ENCODE assay signal across 12 mouse cellular contexts in genomic region chr13:35119782-35120181, GRCm38 (mm10).
A peak's percentile ranks its signal among the peaks of the same experiment; 100 is the strongest.
DNase-seq lines count a peak whose midpoint lies in the region; ATAC-seq and TF ChIP-seq lines count a peak whose summit lies in the region.
"Had no signal": no experiment of that assay in that cellular context is flagged by ENCODE, and none has a peak within 500 bp of the region (broad histone marks: within the 10 kb centered on the region; RNA-seq: fewer than 3 reads in every experiment).

No protein-coding gene starts in this region.

- H3K79me2 ChIP-seq in liver, adult 2 months (ENCODE audit: control insufficient read depth, insufficient read depth, low read length): no peaks in the 10 kb centered on the region

- H3K4me1 ChIP-seq in forebrain, postnatal 0 days (ENCODE audit: insufficient read depth): no peaks in the 10 kb centered on the region
- H3K4me1 ChIP-seq in forebrain, embryonic 11.5 days (replicated peaks; ENCODE audit: control insufficient read depth, insufficient read depth, low read length): no peaks in the 10 kb centered on the region
- H3K4me1 ChIP-seq in liver, adult 2 months (ENCODE audit: control insufficient read depth, insufficient read depth, low read length): no peaks in the 10 kb centered on the region
- no peaks in the 10 kb centered on the region for H3K4me1 ChIP-seq in liver, embryonic 11.5 days (replicated peaks; ENCODE audit: control insufficient read depth, insufficient read depth, low read length)
- H3K4me1 ChIP-seq: forebrain, embryonic 12.5 days had no signal

- peak; percentile 8 for DNase-seq in forebrain, postnatal 0 days
- DNase-seq in forebrain, embryonic 11.5 days (ENCODE audit: low spot score): no peak
- DNase-seq in liver, adult 2 months (ENCODE audit: extremely low read depth, low read depth, low spot score): peak; percentile 44
- no peak for DNase-seq in liver, embryonic 11.5 days (ENCODE audit: low spot score)
- DNase-seq in ES-CJ7 (ENCODE audit: low read depth, low spot score): peak; percentile 30
- peak; percentile 56 for DNase-seq in induced T-regulatory cell, adult 2 months (ENCODE audit: low read depth)
- no peak for DNase-seq in gastrocnemius, adult 8-10 months (ENCODE audit: low spot score in 2 of 2)
- no peak for DNase-seq in ovary, postnatal 36 days (ENCODE audit: low spot score)
- DNase-seq: cerebellum, adult 8-10 months; heart, postnatal 14 days; layer of hippocampus, adult 9-11 months had no signal

- H3K4me2 ChIP-seq in forebrain, postnatal 0 days (ENCODE audit: low read depth): no peak overlapping the region
- no peak overlapping the region for H3K4me2 ChIP-seq in forebrain, embryonic 11.5 days (ENCODE audit: low read depth, low read length, severe bottlenecking)
- no peak overlapping the region for H3K4me2 ChIP-seq in liver, embryonic 11.5 days
- H3K4me2 ChIP-seq: forebrain, embryonic 12.5 days had no signal

- H3K4me3 ChIP-seq in forebrain, postnatal 0 days (ENCODE audit: low read depth, low read length): no peak overlapping the region
- no peak overlapping the region for H3K4me3 ChIP-seq in forebrain, embryonic 11.5 days (ENCODE audit: low read depth, low read length)
- H3K4me3 ChIP-seq in liver, adult 2 months (ENCODE audit: insufficient read depth, low read depth, low read length): no peak overlapping the region
- no peak overlapping the region for H3K4me3 ChIP-seq in liver, embryonic 11.5 days (ENCODE audit: low read depth, low read length)
- H3K4me3 ChIP-seq: forebrain, embryonic 12.5 days had no signal

- no peak overlapping the region for H3K27ac ChIP-seq in forebrain, postnatal 0 days (ENCODE audit: low read depth, low read length)
- no peak overlapping the region for H3K27ac ChIP-seq in forebrain, embryonic 11.5 days (ENCODE audit: low read depth, low read length)
- H3K27ac ChIP-seq in liver, adult 2 months (replicated peaks; ENCODE audit: insufficient read depth, low read depth, low read length): no peak overlapping the region
- H3K27ac ChIP-seq in liver, embryonic 11.5 days (ENCODE audit: low read depth, low read length): no peak overlapping the region
- H3K27ac ChIP-seq: forebrain, embryonic 12.5 days had no signal

- no peak overlapping the region for H3K9ac ChIP-seq in forebrain, postnatal 0 days
- no peak overlapping the region for H3K9ac ChIP-seq in forebrain, embryonic 11.5 days (ENCODE audit: low read length)
- H3K9ac ChIP-seq in liver, adult 2 months (ENCODE audit: low read depth, low read length): no peak overlapping the region
- H3K9ac ChIP-seq in liver, embryonic 11.5 days (ENCODE audit: low read depth, low read length): no peak overlapping the region
- H3K9ac ChIP-seq: forebrain, embryonic 12.5 days had no signal

- TF ChIP-seq POLR2A in liver, adult 2 months (IDR thresholded peaks at IDR 0.05; ENCODE audit: extremely low read depth, insufficient read depth, low read length): no peak

- TF ChIP-seq CTCF in forebrain, postnatal 0 days (IDR thresholded peaks at IDR 0.05; ENCODE audit: low read depth): peak; percentile 53
- TF ChIP-seq CTCF in liver, adult 2 months (IDR thresholded peaks at IDR 0.05; ENCODE audit: low read depth, low read length): peak; percentile 53

- H3K36me3 ChIP-seq in forebrain, postnatal 0 days (ENCODE audit: insufficient read depth): no peaks in the 10 kb centered on the region
- no peaks in the 10 kb centered on the region for H3K36me3 ChIP-seq in forebrain, embryonic 11.5 days (ENCODE audit: control insufficient read depth, insufficient read depth, low read length)
- H3K36me3 ChIP-seq in liver, adult 2 months (ENCODE audit: control insufficient read depth, insufficient read depth, low read length): no peaks in the 10 kb centered on the region
- H3K36me3 ChIP-seq in liver, embryonic 11.5 days (ENCODE audit: control insufficient read depth, insufficient read depth, low read length): no peaks in the 10 kb centered on the region
- H3K36me3 ChIP-seq: forebrain, embryonic 12.5 days had no signal

- ATAC-seq in forebrain, postnatal 0 days: no peak
- ATAC-seq in forebrain, embryonic 11.5 days (replicated peaks; ENCODE audit: low FRiP score): no peak
- ATAC-seq in liver, embryonic 11.5 days (replicated peaks; ENCODE audit: low FRiP score): no peak

- no peaks in the 10 kb centered on the region for H3K9me3 ChIP-seq in forebrain, postnatal 0 days (ENCODE audit: low read length)
- H3K9me3 ChIP-seq in forebrain, embryonic 11.5 days (ENCODE audit: control insufficient read depth, low read length): no peaks in the 10 kb centered on the region
- H3K9me3 ChIP-seq in liver, embryonic 11.5 days (ENCODE audit: control insufficient read depth, low read length): no peaks in the 10 kb centered on the region
- H3K9me3 ChIP-seq: forebrain, embryonic 12.5 days had no signal

- H3K27me3 ChIP-seq in forebrain, postnatal 0 days (ENCODE audit: insufficient read depth, low read length): no peaks in the 10 kb centered on the region
- no peaks in the 10 kb centered on the region for H3K27me3 ChIP-seq in forebrain, embryonic 11.5 days (ENCODE audit: control insufficient read depth, insufficient read depth, low read length)
- H3K27me3 ChIP-seq in liver, adult 2 months (ENCODE audit: control insufficient read depth, insufficient read depth, low read length): no peaks in the 10 kb centered on the region
- H3K27me3 ChIP-seq in liver, embryonic 11.5 days (replicated peaks; ENCODE audit: control insufficient read depth, insufficient read depth, low read length): no peaks in the 10 kb centered on the region
- H3K27me3 ChIP-seq: forebrain, embryonic 12.5 days had no signal

- WGBS in forebrain, postnatal 0 days: 26% methylated on average over 1 of the region's 1 CpGs
- 47% methylated on average over 1 of the region's 1 CpGs for whole genome bisulfite sequencing in forebrain, embryonic 11.5 days
- 13% methylated on average over 1 of the region's 1 CpGs for WGBS in liver, adult 2 months
- WGBS in liver, embryonic 11.5 days: 23% methylated on average over 1 of the region's 1 CpGs

Comparison
In these comparisons a context has a peak if more than half of its experiments do, and no peak if none do; other contexts are left out.
1. DNase-seq: peak in forebrain, postnatal 0 days (single experiment), liver, adult 2 months (single experiment), ES-CJ7 (single experiment) and induced T-regulatory cell, adult 2 months (single experiment); none in forebrain, embryonic 11.5 days (single experiment), liver, embryonic 11.5 days (single experiment), gastrocnemius, adult 8-10 months (0 of 2) and ovary, postnatal 36 days (single experiment).